Mouse (Mus musculus): ENCODE data around the gene Cacnb1. TPM values are rescaled to one million over a fixed set of nuclear protein-coding genes. Genes with fewer than 3 reads are reported as not detected.

Gene Cacnb1
- polyA plus RNA-seq, 1 experiment from 2014 or later: 9.0 TPM

- TF ChIP-seq CTCF (IDR thresholded peaks at IDR 0.05; ENCODE audit: low read depth): no peak
- H3K4me2 ChIP-seq (ENCODE audit: low read length): no peak overlapping the region
- peaks cover 23% of the 10 kb centered on the region for H3K36me3 ChIP-seq (ENCODE audit: insufficient read depth, low read length)
- H3K27me3 ChIP-seq (ENCODE audit: insufficient read depth, low read length): no peaks in the 10 kb centered on the region; the same call in 1 of the 2 replicates
- 0 out of 2 replicates have a peak, but pooled peaks cover 6% of the 10 kb centered on the region for H3K4me1 ChIP-seq (replicated peaks; ENCODE audit: insufficient read depth, low read length)
- no peak for DNase-seq (ENCODE audit: low spot score)
- H3K4me3 ChIP-seq (replicated peaks; ENCODE audit: low read depth, low read length): no peak overlapping the region
- 76% methylated on average over 5 of the region's 5 CpGs for WGBS
- no peak for ATAC-seq (replicated peaks; ENCODE audit: low FRiP score, low read depth)
- H3K9ac ChIP-seq (ENCODE audit: low read depth, low read length): no peak overlapping the region
- H3K9me3 ChIP-seq (replicated peaks; ENCODE audit: low read length): no peaks in the 10 kb centered on the region
- no peak overlapping the region for H3K27ac ChIP-seq
Measured at GRCm38 (mm10) chr11:98034061-98034460, 11.2 kb upstream of the Cacnb1 start.

GRCm38 (mm10) chr11:98031443-98031770 lies 8.6 kb upstream of the Cacnb1 start:
- Histone ChIP-seq H3K9me3 (replicated peaks; ENCODE audit: low read length) (no peaks in the 10 kb centered on the region), H3K4me3 (replicated peaks; ENCODE audit: low read depth, low read length) (no peak overlapping the region), H3K9ac (ENCODE audit: low read depth, low read length) (no peak overlapping the region), H3K4me2 (ENCODE audit: low read length) (no peak overlapping the region), H3K27ac (no peak overlapping the region), H3K27me3 (ENCODE audit: insufficient read depth, low read length) (no peaks in the 10 kb centered on the region; the same call in 1 of the 2 replicates), H3K36me3 (ENCODE audit: insufficient read depth, low read length) (peaks cover 25% of the 10 kb centered on the region), H3K4me1 (replicated peaks; ENCODE audit: insufficient read depth, low read length) (0 out of 2 replicates have a peak, but pooled peaks cover 6% of the 10 kb centered on the region)
- ATAC-seq (replicated peaks; ENCODE audit: low FRiP score, low read depth) (no peak), DNase-seq (ENCODE audit: low spot score) (peak; percentile 88)
- TF ChIP-seq CTCF (IDR thresholded peaks at IDR 0.05; ENCODE audit: low read depth): peak; percentile 93
- WGBS: 2% methylated on average over 5 of the region's 5 CpGs

- ATAC-seq (replicated peaks; ENCODE audit: low FRiP score, low read depth) (no peak), DNase-seq (ENCODE audit: low spot score) (no peak)
- H3K27ac ChIP-seq: no peak overlapping the region
- H3K9ac ChIP-seq (ENCODE audit: low read depth, low read length): no peak overlapping the region
- no peak overlapping the region for H3K4me3 ChIP-seq (replicated peaks; ENCODE audit: low read depth, low read length)
- H3K4me2 ChIP-seq (ENCODE audit: low read length): no peak overlapping the region
- 50% methylated on average over 5 of the region's 5 CpGs for WGBS
- peaks cover 25% of the 10 kb centered on the region for H3K36me3 ChIP-seq (ENCODE audit: insufficient read depth, low read length)
- peaks cover 4% of the 10 kb centered on the region for H3K4me1 ChIP-seq (replicated peaks; ENCODE audit: insufficient read depth, low read length)
- peak; percentile 45; the same call in 1 of the 2 replicates for TF ChIP-seq CTCF (IDR thresholded peaks at IDR 0.05; ENCODE audit: low read depth)
- H3K9me3 ChIP-seq (replicated peaks; ENCODE audit: low read length): no peaks in the 10 kb centered on the region
- no peaks in the 10 kb centered on the region for H3K27me3 ChIP-seq (ENCODE audit: insufficient read depth, low read length)
Measured at GRCm38 (mm10) chr11:98030701-98031442, 8.0 kb upstream of the Cacnb1 start.

DNA sequence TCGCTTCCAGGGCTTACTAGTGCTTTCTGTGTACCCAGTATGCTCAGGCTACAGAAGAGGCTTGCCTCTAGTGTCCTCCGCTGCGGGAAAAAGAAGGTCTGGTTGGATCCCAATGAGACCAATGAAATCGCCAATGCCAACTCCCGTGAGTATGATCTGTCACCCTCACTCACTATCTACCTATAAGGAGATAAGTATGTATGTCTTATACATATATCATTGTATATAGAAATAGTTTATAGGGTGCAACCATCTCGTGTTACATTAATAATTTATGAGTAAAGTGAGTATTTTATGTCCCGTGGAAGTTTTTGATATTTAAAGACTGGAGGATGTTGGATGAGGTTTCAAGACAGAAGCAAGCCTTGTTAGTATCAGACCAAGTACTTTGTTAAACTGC lies 5.0 kb upstream of the Cacnb1 start:
- peak overlapping the region; percentile 88 for H3K4me3 ChIP-seq (replicated peaks; ENCODE audit: low read depth, low read length)
- DNase-seq (ENCODE audit: low spot score) (no peak), ATAC-seq (replicated peaks; ENCODE audit: low FRiP score, low read depth) (no peak)
- peak overlapping the region; percentile 92 for H3K4me2 ChIP-seq (ENCODE audit: low read length)
- no peak for TF ChIP-seq CTCF (IDR thresholded peaks at IDR 0.05; ENCODE audit: low read depth)
- peaks cover 25% of the 10 kb centered on the region for H3K36me3 ChIP-seq (ENCODE audit: insufficient read depth, low read length)
- H3K27me3 ChIP-seq (ENCODE audit: insufficient read depth, low read length): no peaks in the 10 kb centered on the region
- H3K9me3 ChIP-seq (replicated peaks; ENCODE audit: low read length): no peaks in the 10 kb centered on the region
- 12% methylated on average over 7 of the region's 7 CpGs for WGBS
- no peak overlapping the region for H3K27ac ChIP-seq
- peak overlapping the region; percentile 97 for H3K9ac ChIP-seq (ENCODE audit: low read depth, low read length)
- H3K4me1 ChIP-seq (replicated peaks; ENCODE audit: insufficient read depth, low read length): peaks cover 6% of the 10 kb centered on the region

GRCm38 (mm10) chr11:98027297-98027688 lies 4.5 kb upstream of the Cacnb1 start:
- no peak for DNase-seq (ENCODE audit: low spot score)
- no peaks in the 10 kb centered on the region for H3K9me3 ChIP-seq (replicated peaks; ENCODE audit: low read length)
- peak overlapping the region; percentile 97 for H3K9ac ChIP-seq (ENCODE audit: low read depth, low read length)
- peaks cover 25% of the 10 kb centered on the region for H3K36me3 ChIP-seq (ENCODE audit: insufficient read depth, low read length)
- peaks cover 6% of the 10 kb centered on the region for H3K4me1 ChIP-seq (replicated peaks; ENCODE audit: insufficient read depth, low read length)
- no peak for TF ChIP-seq CTCF (IDR thresholded peaks at IDR 0.05; ENCODE audit: low read depth)
- peak overlapping the region; percentile 88 for H3K4me3 ChIP-seq (replicated peaks; ENCODE audit: low read depth, low read length)
- under 1% methylated on average over 18 of the region's 18 CpGs for WGBS
- peak overlapping the region; percentile 92 for H3K27ac ChIP-seq
- H3K27me3 ChIP-seq (ENCODE audit: insufficient read depth, low read length): no peaks in the 10 kb centered on the region
- H3K4me2 ChIP-seq (ENCODE audit: low read length): peak overlapping the region; percentile 92
- ATAC-seq (replicated peaks; ENCODE audit: low FRiP score, low read depth): no peak

DNA sequence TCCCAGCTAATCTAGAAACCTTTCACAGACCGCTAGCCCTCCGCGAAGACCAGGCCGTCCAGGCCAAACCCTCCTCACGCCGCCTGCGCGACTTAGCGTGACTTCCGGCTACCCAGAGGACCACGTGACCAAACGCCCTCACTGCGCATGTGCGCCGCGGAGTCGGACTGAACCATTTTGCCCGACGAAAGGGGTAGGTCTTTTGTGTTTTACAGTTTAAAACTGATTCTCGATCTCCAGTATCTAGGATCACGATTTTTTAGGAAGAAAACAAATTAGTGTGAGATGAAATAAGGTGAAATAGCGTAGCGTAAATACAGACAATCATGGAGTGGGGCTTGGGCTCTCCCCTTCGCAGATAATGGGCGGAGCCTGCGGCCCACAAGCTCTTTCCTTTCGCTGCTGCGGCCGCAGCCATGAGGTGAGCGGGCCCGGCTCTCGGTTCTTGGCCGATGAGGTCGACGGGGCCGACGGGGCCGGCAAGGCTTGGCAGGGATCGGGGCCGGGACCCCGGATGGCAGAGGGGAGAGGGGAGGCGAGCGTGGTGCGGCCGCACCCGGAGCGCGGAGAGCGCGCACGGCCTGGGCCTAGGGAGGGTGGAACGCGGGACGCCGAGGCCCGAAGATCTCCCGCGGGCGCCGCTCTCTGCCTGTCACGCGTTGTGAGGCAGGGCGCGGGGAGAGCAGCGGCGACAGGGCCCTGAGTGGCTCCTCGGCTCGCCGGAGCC lies 3.9 kb upstream of the Cacnb1 start, which contains the start of gene Rpl19:
Gene Rpl19, plus strand, starts transcription at position 141 of the 727 bp plus-strand sequence.
- H3K27ac ChIP-seq: peak within 1 kb of the TSS; percentile 92
- H3K4me1 ChIP-seq (replicated peaks; ENCODE audit: insufficient read depth, low read length): peaks cover 6% of the 10 kb centered on the region
- peak within 1 kb of the TSS; percentile 88 for H3K4me3 ChIP-seq (replicated peaks; ENCODE audit: low read depth, low read length)
- WGBS: under 1% methylated on average over 63 of the region's 69 CpGs
- no peaks in the 10 kb centered on the region for H3K9me3 ChIP-seq (replicated peaks; ENCODE audit: low read length)
- peak within 1 kb of the TSS; percentile 92 for H3K4me2 ChIP-seq (ENCODE audit: low read length)
- H3K27me3 ChIP-seq (ENCODE audit: insufficient read depth, low read length): no peaks in the 10 kb centered on the region
- DNase-seq (ENCODE audit: low spot score): peak; percentile 96
- peak within 1 kb of the TSS; percentile 97 for H3K9ac ChIP-seq (ENCODE audit: low read depth, low read length)
- no peak for TF ChIP-seq CTCF (IDR thresholded peaks at IDR 0.05; ENCODE audit: low read depth)
- peaks cover 25% of the 10 kb centered on the region for H3K36me3 ChIP-seq (ENCODE audit: insufficient read depth, low read length)
- ATAC-seq (replicated peaks; ENCODE audit: low FRiP score, low read depth): peak; percentile 66
